Mouse (Mus musculus): ENCODE results near the gene Gm20388. TPM values are rescaled to one million over a fixed set of nuclear protein-coding genes. Genes with fewer than 3 reads are reported as not detected.

Gene Gm20388
- polyA plus RNA-seq, 1 experiment: 49.7 TPM

GRCm38 (mm10) chr8:123902653-123903052 is 3992.0 kb downstream of the Gm20388 start:
- Histone ChIP-seq H3K27ac (ENCODE audit: insufficient read depth, low read depth, low read length) (no peak overlapping the region), H3K27me3 (replicated peaks; ENCODE audit: control insufficient read depth, insufficient read depth, low read length) (no peaks in the 10 kb centered on the region), H3K36me3 (ENCODE audit: control insufficient read depth, insufficient read depth, low read length) (no peaks in the 10 kb centered on the region; the same call in 1 of the 2 replicates), H3K4me1 (ENCODE audit: control insufficient read depth, insufficient read depth, low read length) (no peaks in the 10 kb centered on the region), H3K4me3 (ENCODE audit: insufficient read depth, low read depth, low read length) (no peak overlapping the region)
- 86% methylated on average over 7 of the region's 7 CpGs for WGBS
- no peak for DNase-seq
- no peak for TF ChIP-seq POLR2A (IDR thresholded peaks at IDR 0.05; ENCODE audit: low read depth, low read length)
- no peak for TF ChIP-seq CTCF (conservative IDR thresholded peaks at IDR 0.05; ENCODE audit: insufficient read depth, insufficient read length, low read depth, low read length)

- no peak for DNase-seq
- Histone ChIP-seq H3K4me3 (ENCODE audit: insufficient read depth, low read depth, low read length) (no peak overlapping the region), H3K36me3 (ENCODE audit: control insufficient read depth, insufficient read depth, low read length) (no peaks in the 10 kb centered on the region; the same call in 1 of the 2 replicates), H3K27ac (ENCODE audit: insufficient read depth, low read depth, low read length) (no peak overlapping the region), H3K27me3 (replicated peaks; ENCODE audit: control insufficient read depth, insufficient read depth, low read length) (no peaks in the 10 kb centered on the region), H3K4me1 (ENCODE audit: control insufficient read depth, insufficient read depth, low read length) (no peaks in the 10 kb centered on the region)
- WGBS: 95% methylated on average over 6 of the region's 6 CpGs
- TF ChIP-seq CTCF (conservative IDR thresholded peaks at IDR 0.05; ENCODE audit: insufficient read depth, insufficient read length, low read depth, low read length): no peak
- no peak for TF ChIP-seq POLR2A (IDR thresholded peaks at IDR 0.05; ENCODE audit: low read depth, low read length)
Measured at GRCm38 (mm10) chr8:123907604-123908003, 3997.0 kb downstream of the Gm20388 start.

GRCm38 (mm10) chr8:123912265-123912664 is 4001.6 kb downstream of the Gm20388 start:
- Histone ChIP-seq H3K27ac (ENCODE audit: insufficient read depth, low read depth, low read length) (no peak overlapping the region), H3K4me1 (ENCODE audit: control insufficient read depth, insufficient read depth, low read length) (no peaks in the 10 kb centered on the region), H3K36me3 (ENCODE audit: control insufficient read depth, insufficient read depth, low read length) (peaks cover 1% of the 10 kb centered on the region), H3K27me3 (replicated peaks; ENCODE audit: control insufficient read depth, insufficient read depth, low read length) (no peaks in the 10 kb centered on the region), H3K4me3 (ENCODE audit: insufficient read depth, low read depth, low read length) (no peak overlapping the region)
- no peak for DNase-seq
- 97% methylated on average over 4 of the region's 4 CpGs for WGBS
- no peak for TF ChIP-seq CTCF (conservative IDR thresholded peaks at IDR 0.05; ENCODE audit: insufficient read depth, insufficient read length, low read depth, low read length)
- no peak for TF ChIP-seq POLR2A (IDR thresholded peaks at IDR 0.05; ENCODE audit: low read depth, low read length)

GRCm38 (mm10) chr8:123914635-123915034 is 4004.0 kb downstream of the Gm20388 start:
- H3K36me3 ChIP-seq (ENCODE audit: control insufficient read depth, insufficient read depth, low read length): peaks cover 1% of the 10 kb centered on the region
- H3K4me1 ChIP-seq (ENCODE audit: control insufficient read depth, insufficient read depth, low read length): no peaks in the 10 kb centered on the region
- DNase-seq: no peak
- H3K27me3 ChIP-seq (replicated peaks; ENCODE audit: control insufficient read depth, insufficient read depth, low read length): no peaks in the 10 kb centered on the region
- 100% methylated on average over 3 of the region's 3 CpGs for WGBS
- no peak for TF ChIP-seq POLR2A (IDR thresholded peaks at IDR 0.05; ENCODE audit: low read depth, low read length)
- no peak for TF ChIP-seq CTCF (conservative IDR thresholded peaks at IDR 0.05; ENCODE audit: insufficient read depth, insufficient read length, low read depth, low read length)
- H3K4me3 ChIP-seq (ENCODE audit: insufficient read depth, low read depth, low read length): no peak overlapping the region
- no peak overlapping the region for H3K27ac ChIP-seq (ENCODE audit: insufficient read depth, low read depth, low read length)

GRCm38 (mm10) chr8:123924719-123925118 is 4014.1 kb downstream of the Gm20388 start:
- H3K27me3 ChIP-seq (replicated peaks; ENCODE audit: control insufficient read depth, insufficient read depth, low read length): no peaks in the 10 kb centered on the region

GRCm38 (mm10) chr8:123925671-123926070 is 4015.0 kb downstream of the Gm20388 start:
- no peak for TF ChIP-seq POLR2A (IDR thresholded peaks at IDR 0.05; ENCODE audit: low read depth, low read length)
- no peak for TF ChIP-seq CTCF (conservative IDR thresholded peaks at IDR 0.05; ENCODE audit: insufficient read depth, insufficient read length, low read depth, low read length)
- H3K4me1 ChIP-seq (ENCODE audit: control insufficient read depth, insufficient read depth, low read length): no peaks in the 10 kb centered on the region
- no peak overlapping the region for H3K27ac ChIP-seq (ENCODE audit: insufficient read depth, low read depth, low read length)
- no peak for DNase-seq
- H3K36me3 ChIP-seq (ENCODE audit: control insufficient read depth, insufficient read depth, low read length): no peaks in the 10 kb centered on the region; the same call in 1 of the 2 replicates
- H3K4me3 ChIP-seq (ENCODE audit: insufficient read depth, low read depth, low read length): no peak overlapping the region
- WGBS: 98% methylated on average over 3 of the region's 3 CpGs
- H3K27me3 ChIP-seq (replicated peaks; ENCODE audit: control insufficient read depth, insufficient read depth, low read length): no peaks in the 10 kb centered on the region

More at GRCm38 (mm10) chr8:123924719-123925118, 4014.1 kb downstream of the Gm20388 start:
- no peaks in the 10 kb centered on the region for H3K36me3 ChIP-seq (ENCODE audit: control insufficient read depth, insufficient read depth, low read length)
- no peak for TF ChIP-seq POLR2A (IDR thresholded peaks at IDR 0.05; ENCODE audit: low read depth, low read length)
- TF ChIP-seq CTCF (conservative IDR thresholded peaks at IDR 0.05; ENCODE audit: insufficient read depth, insufficient read length, low read depth, low read length): peak; percentile 99; the same call in 1 of the 2 replicates
- H3K4me1 ChIP-seq (ENCODE audit: control insufficient read depth, insufficient read depth, low read length): no peaks in the 10 kb centered on the region
- no peak overlapping the region for H3K4me3 ChIP-seq (ENCODE audit: insufficient read depth, low read depth, low read length)
- WGBS: 10% methylated on average over 2 of the region's 2 CpGs
- DNase-seq: peak; percentile 89
- H3K27ac ChIP-seq (ENCODE audit: insufficient read depth, low read depth, low read length): no peak overlapping the region

- H3K36me3 ChIP-seq (ENCODE audit: control insufficient read depth, insufficient read depth, low read length): no peaks in the 10 kb centered on the region; the same call in 1 of the 2 replicates
- no peaks in the 10 kb centered on the region for H3K27me3 ChIP-seq (replicated peaks; ENCODE audit: control insufficient read depth, insufficient read depth, low read length)
- no peak overlapping the region for H3K4me3 ChIP-seq (ENCODE audit: insufficient read depth, low read depth, low read length)
- DNase-seq: peak; percentile 15
- WGBS: 78% methylated on average over 7 of the region's 7 CpGs
- no peak overlapping the region for H3K27ac ChIP-seq (ENCODE audit: insufficient read depth, low read depth, low read length)
- no peak for TF ChIP-seq CTCF (conservative IDR thresholded peaks at IDR 0.05; ENCODE audit: insufficient read depth, insufficient read length, low read depth, low read length)
- no peak for TF ChIP-seq POLR2A (IDR thresholded peaks at IDR 0.05; ENCODE audit: low read depth, low read length)
- H3K4me1 ChIP-seq (ENCODE audit: control insufficient read depth, insufficient read depth, low read length): no peaks in the 10 kb centered on the region
Measured at GRCm38 (mm10) chr8:123929026-123929425, 4018.4 kb downstream of the Gm20388 start.

Data from kidney, adult 2 months (tissue).